Mouse (Mus musculus): ENCODE data around the gene Ccdc40.

Ccdc40 gene

GRCm38 (mm10) chr11:119228091-119228781 is at the start of gene Ccdc40, which contains the start of gene Tbc1d16:
TSS of gene Ccdc40 (plus strand) at chr11:119228572.
TSS of gene Tbc1d16 (minus strand) at chr11:119228499.
- DNase-seq = peak; percentile 69

DNA sequence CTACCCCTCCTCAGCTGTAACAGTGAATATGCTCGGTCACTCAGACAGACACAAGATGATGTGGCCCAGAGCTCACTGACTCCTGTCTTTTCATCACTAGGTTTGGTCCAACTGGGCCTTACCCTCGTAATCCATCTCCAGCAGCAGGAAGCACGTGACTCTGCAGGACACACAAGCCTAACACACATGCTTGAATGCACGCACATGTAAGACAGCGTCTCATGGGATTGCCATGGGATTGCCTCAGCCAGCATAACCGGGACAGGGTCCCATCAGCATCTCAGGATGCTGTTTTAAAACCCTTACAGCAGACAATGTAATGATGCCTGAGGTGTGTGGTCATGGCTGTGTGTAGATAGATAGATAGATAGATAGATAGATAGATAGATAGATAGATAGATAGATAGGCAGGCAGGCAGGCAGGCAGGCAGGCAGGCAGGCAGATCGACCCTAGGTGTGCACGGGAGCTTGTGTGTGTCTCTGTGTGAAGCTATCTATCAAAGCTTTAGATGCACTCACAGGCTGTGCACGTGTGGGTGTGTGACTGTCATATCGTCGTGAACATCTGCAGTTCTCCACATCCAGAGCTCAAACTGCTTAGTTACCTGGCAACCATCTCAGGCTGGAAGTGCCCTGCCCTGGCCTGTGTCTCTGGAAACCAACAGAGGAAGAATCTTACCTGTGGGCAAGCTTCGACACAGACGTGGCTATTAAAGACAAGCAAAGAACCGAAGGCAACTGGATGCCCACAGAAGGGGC is 47.4 kb upstream of the Ccdc40 start:
- no peak for DNase-seq

DNA sequence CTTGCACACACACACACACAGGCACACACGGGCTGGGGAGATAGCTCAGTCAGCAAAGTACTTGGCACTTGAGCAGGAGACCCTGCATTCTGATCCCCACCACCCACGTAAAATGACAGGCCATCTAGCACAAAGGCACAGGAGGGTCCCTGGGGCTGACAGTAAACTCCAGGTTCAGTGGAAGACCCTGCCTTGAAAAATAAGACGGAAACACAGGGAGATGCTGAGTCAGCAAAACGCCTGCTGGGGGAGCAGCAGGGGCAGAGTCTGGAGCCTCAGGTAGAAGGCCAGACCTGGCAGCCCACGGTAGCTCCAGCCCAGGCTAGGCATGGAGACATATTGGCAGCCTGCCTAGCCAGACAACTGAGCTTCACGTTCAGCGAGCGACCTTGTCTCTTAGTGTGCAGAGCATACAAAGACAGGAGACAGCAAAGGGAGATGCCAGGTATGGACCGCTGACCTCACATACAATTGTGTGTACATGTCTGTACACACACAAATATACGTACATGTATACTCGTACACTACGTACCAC is 46.4 kb upstream of the Ccdc40 start:
- no peak for DNase-seq

- DNase-seq = no peak
These were observed 44.6 kb upstream of the Ccdc40 start for GRCm38 (mm10) chr11:119183684-119184310.

DNA sequence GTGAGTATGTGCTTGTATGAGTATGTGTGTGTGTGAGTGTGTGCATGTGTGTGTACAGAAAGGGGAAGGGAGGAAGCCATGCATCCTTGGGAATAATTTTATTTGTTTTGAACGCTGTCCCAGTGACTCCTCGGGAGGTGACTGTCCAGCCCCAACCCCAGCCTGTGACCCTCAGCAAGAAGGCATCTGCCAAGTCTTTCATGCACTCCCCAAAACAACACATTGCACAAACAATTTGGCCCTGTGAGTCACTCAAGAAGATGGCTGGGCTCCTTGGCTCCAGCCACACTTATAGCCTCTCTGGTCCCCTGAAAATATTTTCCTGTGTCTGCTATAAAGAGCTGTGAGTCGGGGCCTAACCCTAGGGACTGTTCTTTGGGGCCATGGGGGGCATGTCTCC is 42.0 kb upstream of the Ccdc40 start:
- no peak for DNase-seq

- DNase-seq = peak; percentile 63
These were observed 41.2 kb upstream of the Ccdc40 start for GRCm38 (mm10) chr11:119186989-119187799.

- DNase-seq = no peak
These were observed 40.6 kb upstream of the Ccdc40 start for GRCm38 (mm10) chr11:119187800-119188197.

- no peak for DNase-seq
These were observed 40.0 kb upstream of the Ccdc40 start for GRCm38 (mm10) chr11:119188389-119188788.

DNA sequence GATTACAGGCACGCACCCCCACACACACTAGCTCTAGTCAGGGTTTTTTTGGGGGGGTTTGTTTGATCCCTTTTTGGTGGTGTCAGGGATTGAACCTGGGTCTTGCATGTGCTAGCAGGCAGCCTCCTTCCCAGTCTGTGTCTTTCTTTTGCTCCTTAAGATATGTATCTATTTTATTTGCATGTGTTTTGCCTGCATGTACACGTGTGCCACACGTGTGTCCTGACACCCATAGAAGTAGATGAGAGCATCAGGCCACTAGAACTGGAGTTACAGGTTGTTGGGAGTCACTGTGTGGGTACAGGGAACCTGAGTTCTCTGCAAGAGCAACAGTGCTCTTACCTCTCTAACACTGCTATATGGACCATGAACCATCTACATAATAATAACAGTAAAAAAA is 39.1 kb upstream of the Ccdc40 start:
- DNase-seq = no peak

DNA sequence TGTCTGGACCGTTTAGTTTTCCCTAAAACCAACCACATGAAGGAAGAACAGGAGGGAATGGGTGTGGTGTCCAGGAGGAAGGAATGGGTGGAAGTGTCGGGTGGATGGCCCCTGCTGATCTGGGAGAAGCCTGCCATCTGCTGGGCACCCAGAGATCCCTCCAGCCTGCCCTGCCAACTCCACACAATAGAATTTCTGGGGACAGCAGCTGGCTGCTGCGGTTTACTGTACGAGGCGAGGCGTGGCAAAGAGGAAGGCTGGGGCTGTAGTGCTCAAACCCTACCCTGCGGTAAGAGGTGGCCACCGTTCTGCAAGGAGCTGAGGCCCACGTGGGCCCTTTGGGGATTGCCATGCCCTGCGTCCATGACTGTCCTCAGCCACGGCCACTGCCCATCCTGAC is 37.9 kb upstream of the Ccdc40 start:
- peak; percentile 54 for DNase-seq

DNA sequence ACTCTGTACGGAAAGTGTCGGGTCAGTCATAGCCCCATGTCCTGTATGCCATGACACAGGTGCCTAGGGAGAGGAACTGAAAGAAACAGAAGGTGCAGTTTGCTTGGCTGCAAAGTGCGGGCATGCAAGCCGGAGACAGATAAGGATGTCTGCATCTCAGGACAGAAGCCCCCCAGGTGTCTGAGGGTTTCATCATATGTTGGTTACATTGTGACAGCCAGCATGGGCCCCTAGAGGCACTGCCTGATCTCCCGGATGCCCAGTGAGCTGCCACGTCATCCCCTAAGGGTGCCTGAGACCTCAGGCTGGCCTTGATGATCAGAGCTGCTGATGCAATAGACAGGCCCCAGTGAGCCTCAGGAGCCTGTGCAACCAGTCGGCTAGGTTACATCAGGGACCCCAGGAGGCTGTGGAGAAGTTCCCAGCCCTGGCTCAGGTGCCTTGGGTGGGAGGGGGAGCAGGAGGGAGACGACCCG is 36.7 kb upstream of the Ccdc40 start:
- DNase-seq = no peak

DNA sequence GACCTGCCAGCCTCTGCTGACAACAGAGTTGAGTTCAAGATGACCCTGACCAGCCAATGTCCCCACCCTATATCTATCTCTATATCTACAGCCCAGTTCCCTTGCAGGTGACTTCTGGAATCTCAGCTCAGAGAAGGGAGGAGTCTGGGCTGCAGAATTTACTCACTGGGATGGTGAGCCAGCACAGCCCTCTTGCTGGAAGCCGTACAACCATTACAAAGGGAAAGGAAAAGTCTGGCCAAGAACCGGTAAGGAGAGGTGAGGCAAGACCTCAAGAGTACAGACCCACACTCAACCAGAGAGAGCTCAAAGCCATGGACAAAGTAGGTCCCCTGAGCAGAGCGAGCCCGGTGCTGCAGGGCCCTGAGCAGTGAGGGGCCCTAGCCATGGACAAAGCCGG is 36.2 kb upstream of the Ccdc40 start:
- no peak for DNase-seq

GRCm38 (mm10) chr11:119192605-119193004 is 35.8 kb upstream of the Ccdc40 start:
- DNase-seq = no peak

DNA sequence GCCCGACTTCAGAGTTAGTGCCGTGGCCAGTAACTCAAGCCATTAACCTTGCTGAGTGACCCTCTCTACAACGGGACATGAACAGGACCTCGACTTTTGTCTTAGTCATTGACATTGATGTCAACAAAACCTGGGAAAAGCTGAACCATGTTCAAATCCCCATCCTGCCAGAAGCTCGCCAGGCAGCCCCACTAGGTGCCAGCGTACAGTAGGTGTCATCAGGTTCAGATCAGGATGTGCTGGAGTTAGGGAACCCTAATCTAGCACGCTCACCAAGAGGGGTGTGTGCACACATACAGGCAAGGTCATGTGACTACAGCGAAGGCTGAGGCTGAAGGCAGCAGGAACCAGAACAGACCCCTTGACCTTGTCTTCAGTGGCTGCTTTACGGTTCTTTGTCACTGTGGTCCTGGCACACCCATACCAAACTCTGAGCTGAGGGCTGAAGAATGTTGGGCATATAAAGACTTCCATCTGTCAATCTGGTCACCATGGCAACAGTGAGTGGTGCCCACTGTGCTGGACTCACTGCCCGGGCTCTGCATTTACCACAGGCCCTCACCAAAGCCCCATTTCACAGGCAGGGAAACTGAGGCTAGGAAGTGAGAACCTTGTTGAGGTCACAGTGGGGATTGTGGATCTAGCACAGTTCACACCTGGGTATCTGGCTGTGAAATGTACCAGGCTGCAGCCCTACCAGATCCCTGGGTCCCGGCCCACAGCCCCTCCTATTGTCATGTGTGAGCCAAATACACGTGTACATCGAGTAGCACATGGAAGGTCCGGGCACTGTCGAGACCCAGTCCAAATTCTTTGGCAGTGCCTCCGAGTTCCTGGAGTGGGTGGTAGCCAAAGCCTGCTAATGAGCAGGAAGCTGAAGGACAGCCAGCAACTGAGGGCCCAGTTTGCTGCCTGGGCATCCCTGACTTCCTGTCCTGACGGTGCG is 30.5 kb upstream of the Ccdc40 start:
- DNase-seq = no peak

GRCm38 (mm10) chr11:119198564-119199232 is 29.7 kb upstream of the Ccdc40 start:
- DNase-seq = no peak

DNA sequence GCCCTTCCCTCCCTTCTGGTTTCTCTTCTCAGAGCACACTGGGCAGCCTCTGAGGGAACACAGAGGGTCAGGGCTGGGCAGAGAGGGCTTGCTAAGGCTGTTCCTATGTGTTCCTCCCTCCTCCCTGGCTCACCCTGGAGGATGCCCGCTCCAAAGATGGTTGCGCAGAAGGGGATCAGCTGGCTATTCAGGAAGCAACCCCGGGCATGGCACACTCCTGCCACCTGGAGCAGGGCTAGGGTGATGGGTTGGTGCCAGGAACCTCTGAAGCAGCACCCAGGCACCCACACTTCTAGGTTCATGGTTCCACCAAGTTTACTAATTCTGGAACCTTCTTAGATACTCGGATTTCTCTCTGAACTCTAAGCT is 29.2 kb upstream of the Ccdc40 start:
- no peak for DNase-seq

- peak; percentile 45 for DNase-seq
These were observed 24.9 kb upstream of the Ccdc40 start for GRCm38 (mm10) chr11:119203423-119203822.

- DNase-seq = no peak
These were observed 22.6 kb upstream of the Ccdc40 start for GRCm38 (mm10) chr11:119205738-119206137.

DNA sequence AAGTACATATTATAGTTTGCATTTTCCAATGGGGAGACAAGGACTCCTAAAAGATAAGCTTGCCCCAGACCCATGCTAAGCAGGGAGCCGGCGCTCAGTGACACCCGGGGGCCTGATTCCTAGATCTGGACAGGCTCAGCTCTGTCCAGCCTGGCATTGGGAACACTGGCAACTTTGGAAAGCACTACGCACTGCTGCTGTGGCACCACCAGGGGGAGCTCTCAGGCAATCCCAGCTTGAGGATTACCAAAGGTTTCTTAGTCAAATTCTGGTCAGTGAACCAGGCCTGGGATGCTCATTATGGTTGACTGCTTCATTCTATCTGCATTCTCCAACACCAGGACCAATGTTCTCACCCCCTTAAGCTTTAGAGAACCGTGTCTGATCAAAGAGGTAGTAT is 21.8 kb upstream of the Ccdc40 start:
- peak; percentile 67 for DNase-seq

DNA sequence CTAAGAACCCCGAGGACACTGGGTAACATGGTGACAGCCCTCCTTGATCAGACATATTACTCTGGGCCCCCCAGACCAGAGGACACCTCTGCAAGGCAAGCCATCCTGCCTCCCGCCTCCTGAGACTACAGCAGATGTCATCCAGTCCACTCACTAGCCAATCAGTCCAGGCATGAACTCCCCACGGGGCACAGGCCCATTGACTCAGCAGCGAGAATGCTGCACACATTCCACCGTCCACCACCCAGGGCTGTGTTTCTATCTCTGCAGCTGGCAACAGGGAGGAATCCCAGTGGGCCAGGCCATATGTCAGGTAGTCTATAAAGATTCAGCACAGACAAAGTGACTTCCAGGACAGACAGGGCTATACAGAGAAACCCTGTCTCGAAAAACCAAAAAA is 20.4 kb upstream of the Ccdc40 start:
- DNase-seq = no peak

- DNase-seq = no peak
These were observed 19.5 kb upstream of the Ccdc40 start for GRCm38 (mm10) chr11:119208870-119209370.

Data from liver (tissue).